Mouse (Mus musculus) neural tube, embryonic 13.5 days (tissue): Measurements from ENCODE around the gene Trim27. TPM values are rescaled to one million over a fixed set of nuclear protein-coding genes. Genes with fewer than 3 reads are reported as not detected.

Experiments used
- ATAC-seq: fragments of 200-750 bp; cut with Nextera tagmentation; 2 replicates; pipeline ENCODE4 v1.8.0; 2017; ENCODE audit warnings: low read depth, mild to moderate bottlenecking, moderate TSS enrichment, moderate library complexity
- H3K27ac ChIP-seq: fragments of 300-500 bp; sonication (generic); replicated peaks from 2 replicates; pipeline ENCODE4 v1.5.1; 2015; ENCODE audit warnings: moderate library complexity, mild to moderate bottlenecking, inconsistent platforms
- H3K27me3 ChIP-seq: fragments of 300-500 bp; sonication (generic); 2 replicates; pipeline ENCODE4 v1.6.1; 2015; ENCODE audit warnings: mild to moderate bottlenecking, inconsistent platforms
- H3K36me3 ChIP-seq: fragments of 300-500 bp; sonication (generic); 2 replicates; pipeline ENCODE4 v1.6.1; 2015; ENCODE audit warnings: mild to moderate bottlenecking, inconsistent platforms
- H3K4me1 ChIP-seq: fragments of 300-500 bp; sonication (generic); replicated peaks from 2 replicates; pipeline ENCODE4 v1.6.1; 2015; ENCODE audit warnings: inconsistent platforms
- H3K4me2 ChIP-seq: fragments of 300-500 bp; sonication (generic); 2 replicates; pipeline ENCODE4 v1.6.1; 2015; ENCODE audit warnings: inconsistent platforms, mild to moderate bottlenecking, moderate library complexity
- H3K4me3 ChIP-seq: fragments of 300-500 bp; sonication (generic); 2 replicates; pipeline ENCODE4 v1.5.1; 2015; ENCODE audit warnings: mild to moderate bottlenecking, inconsistent platforms
- H3K9ac ChIP-seq: fragments of 300-500 bp; sonication (generic); 2 replicates; pipeline ENCODE4 v1.6.1; 2015; ENCODE audit warnings: moderate library complexity, mild to moderate bottlenecking, inconsistent platforms
- H3K9me3 ChIP-seq: fragments of 300-500 bp; sonication (generic); 2 replicates; pipeline ENCODE4 v1.6.1; 2016; ENCODE audit warnings: inconsistent platforms
- WGBS: fragments of 180-500 bp; shearing (Covaris S2); methylation state at CpG from one replicate; pipeline ENCODE4 v1.1.7; 2015; 5-methylcytosine and 5-hydroxymethylcytosine counted together
- polyA plus RNA-seq: library from polyadenylated mRNA; unstranded; fragments of >200 nt; fragmentation: Nextera tagmentation; extraction: Ambion mirVana; gene quantifications from 2 replicates; pipeline ENCODE4 v1.2.1, GENCODE M21; 2015

The Trim27 gene
- polyA plus RNA-seq, 1 experiment from 2014 or later: 88.9 TPM

DNA sequence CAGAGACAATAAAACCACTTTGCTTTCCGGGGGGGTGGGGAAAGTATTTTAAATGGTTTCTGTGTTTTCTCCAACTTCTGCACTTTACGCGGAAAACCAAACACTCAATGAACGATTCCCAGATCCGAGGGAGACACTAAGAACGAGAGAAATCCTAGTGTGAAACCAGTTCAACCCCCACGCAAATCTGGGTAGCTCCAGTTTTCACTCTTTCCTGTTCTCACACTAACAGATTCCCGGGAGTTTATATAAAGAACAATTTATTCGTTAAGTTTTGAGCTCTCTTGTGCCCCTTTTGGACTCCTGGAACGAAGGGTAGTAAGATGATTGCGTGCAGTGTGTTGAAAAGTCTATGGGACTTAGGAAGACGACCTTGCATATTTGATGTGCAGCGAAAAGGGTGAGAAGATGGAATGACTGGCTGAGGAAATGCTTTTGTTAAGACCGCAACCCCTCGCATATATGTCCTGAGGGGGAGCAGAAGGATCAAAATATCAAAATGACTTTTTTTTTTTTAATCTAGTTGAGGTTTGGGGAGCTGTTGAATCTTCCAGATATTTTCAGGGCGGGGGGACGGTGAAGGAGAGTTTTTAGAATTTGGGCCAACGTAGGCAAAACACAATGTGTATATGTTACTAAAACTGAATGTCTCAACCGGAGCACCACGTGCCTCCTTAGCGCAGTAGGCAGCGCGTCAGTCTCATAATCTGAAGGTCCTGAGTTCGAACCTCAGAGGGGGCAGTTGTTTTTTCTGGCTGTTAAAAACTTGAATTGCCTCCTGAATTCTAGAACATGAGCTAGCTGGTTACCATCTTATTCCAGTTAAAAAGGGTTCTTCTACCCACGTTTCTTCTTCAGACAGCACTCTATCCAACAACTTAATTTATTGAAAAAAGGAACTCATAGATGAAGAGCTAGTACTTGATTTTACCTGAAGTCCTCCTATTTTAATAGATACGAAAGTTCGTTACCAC lies 12.0 kb upstream of the Trim27 start:
- no peaks in the 10 kb centered on the region for H3K36me3 ChIP-seq
- H3K4me2 ChIP-seq: peak overlapping the region; percentile 73
- no peak overlapping the region; the same call in 1 of the 2 replicates for H3K27ac ChIP-seq
- under 1% methylated on average over 27 of the region's 27 CpGs for WGBS
- ATAC-seq: peak; percentile 60
- no peaks in the 10 kb centered on the region for H3K9me3 ChIP-seq
- no peaks in the 10 kb centered on the region for H3K27me3 ChIP-seq
- H3K4me3 ChIP-seq: peak overlapping the region; percentile 56
- peak overlapping the region; percentile 62 for H3K9ac ChIP-seq
- peaks cover 21% of the 10 kb centered on the region for H3K4me1 ChIP-seq

DNA sequence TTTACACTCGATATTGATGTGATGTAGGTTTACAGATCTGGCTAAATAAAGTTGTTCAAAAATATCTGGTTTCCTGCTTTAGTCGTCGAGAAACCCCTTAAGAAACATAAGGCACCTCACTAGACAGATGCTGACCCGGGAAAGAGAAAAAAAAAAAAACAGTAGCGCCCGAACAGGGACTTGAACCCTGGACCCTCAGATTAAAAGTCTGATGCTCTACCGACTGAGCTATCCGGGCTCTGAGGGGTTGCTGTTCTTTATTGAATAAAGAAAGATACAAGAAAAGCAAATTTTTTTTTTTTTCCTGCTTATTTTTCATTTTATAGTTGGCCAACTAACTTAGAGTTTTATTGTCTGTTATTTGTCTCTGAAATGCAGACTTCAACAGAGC lies 11.3 kb upstream of the Trim27 start:
- Histone ChIP-seq H3K9ac (no peak overlapping the region), H3K4me2 (peak overlapping the region; percentile 73), H3K9me3 (no peaks in the 10 kb centered on the region), H3K4me3 (peak overlapping the region; percentile 56), H3K36me3 (no peaks in the 10 kb centered on the region), H3K4me1 (peaks cover 27% of the 10 kb centered on the region), H3K27me3 (no peaks in the 10 kb centered on the region), H3K27ac (no peak overlapping the region)
- WGBS: 2% methylated on average over 8 of the region's 8 CpGs
- ATAC-seq: peak; percentile 44; the same call in 1 of the 2 replicates

DNA sequence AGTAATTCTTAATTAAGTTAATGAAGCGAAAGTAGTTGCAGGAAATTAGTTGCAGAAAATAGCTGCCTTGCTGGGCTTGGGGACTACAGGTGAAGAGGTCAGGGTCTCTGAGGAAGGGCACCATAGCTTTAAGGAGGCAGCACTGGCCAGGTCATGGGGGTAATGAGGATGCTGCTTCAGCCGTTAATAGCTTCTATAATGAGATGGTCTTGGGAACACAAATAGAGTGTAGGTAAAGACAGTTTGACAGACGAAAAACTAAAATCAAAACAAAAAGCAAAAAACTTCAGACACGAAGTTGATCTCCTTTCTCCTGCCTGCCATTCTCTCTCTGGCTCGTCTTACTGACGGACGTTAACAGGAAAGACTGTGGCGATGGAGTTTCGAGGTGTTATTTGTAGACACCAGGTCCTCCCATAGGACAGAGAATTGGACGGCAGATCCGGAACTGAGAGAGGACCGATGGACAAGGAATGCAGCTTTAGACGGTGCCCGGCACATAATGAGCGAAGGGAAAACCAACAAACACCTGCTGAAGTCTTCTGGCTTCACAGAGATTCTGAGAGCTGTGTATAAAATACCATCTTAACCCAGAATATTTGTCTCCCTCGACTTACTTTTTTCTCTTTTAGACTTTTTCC lies 10.8 kb upstream of the Trim27 start:
- Histone ChIP-seq H3K4me2 (peak overlapping the region; percentile 73), H3K9ac (peak overlapping the region; percentile 58), H3K4me1 (peaks cover 32% of the 10 kb centered on the region), H3K9me3 (no peaks in the 10 kb centered on the region), H3K36me3 (no peaks in the 10 kb centered on the region), H3K27ac (no peak overlapping the region), H3K4me3 (peak overlapping the region; percentile 56), H3K27me3 (no peaks in the 10 kb centered on the region)
- ATAC-seq: no peak
- under 1% methylated on average over 16 of the region's 16 CpGs for WGBS

DNA sequence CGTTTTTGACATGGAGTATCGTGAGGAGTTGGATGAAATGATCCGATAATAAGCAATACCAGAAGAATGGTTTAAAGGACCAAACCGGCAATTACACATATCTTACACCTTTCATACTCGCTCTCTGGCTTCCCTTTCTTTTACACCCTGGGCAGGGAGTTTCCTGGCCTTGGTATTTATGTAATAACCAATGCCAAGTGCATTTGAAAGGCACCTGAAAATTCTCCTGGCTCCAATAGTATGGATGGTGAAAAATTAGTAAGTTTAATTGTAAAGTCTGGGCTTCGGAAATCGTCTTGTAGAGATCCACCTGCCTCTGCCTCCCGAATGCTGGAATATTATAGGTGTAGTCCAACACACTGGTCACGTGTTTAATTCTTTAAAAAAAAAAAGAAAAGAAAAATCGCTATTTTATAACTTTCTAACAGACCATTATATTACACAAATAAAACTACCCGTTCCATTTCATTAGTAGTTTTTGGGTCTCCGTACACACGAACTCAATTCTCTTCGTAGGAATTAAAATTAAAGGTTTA lies 10.1 kb upstream of the Trim27 start:
- no peaks in the 10 kb centered on the region for H3K36me3 ChIP-seq
- no peaks in the 10 kb centered on the region for H3K27me3 ChIP-seq
- H3K4me3 ChIP-seq: peak overlapping the region; percentile 56
- peak overlapping the region; percentile 73 for H3K4me2 ChIP-seq
- H3K27ac ChIP-seq: no peak overlapping the region
- H3K9ac ChIP-seq: peak overlapping the region; percentile 58
- peaks cover 32% of the 10 kb centered on the region for H3K4me1 ChIP-seq
- 4% methylated on average over 14 of the region's 14 CpGs for WGBS
- no peaks in the 10 kb centered on the region for H3K9me3 ChIP-seq
- no peak for ATAC-seq

DNA sequence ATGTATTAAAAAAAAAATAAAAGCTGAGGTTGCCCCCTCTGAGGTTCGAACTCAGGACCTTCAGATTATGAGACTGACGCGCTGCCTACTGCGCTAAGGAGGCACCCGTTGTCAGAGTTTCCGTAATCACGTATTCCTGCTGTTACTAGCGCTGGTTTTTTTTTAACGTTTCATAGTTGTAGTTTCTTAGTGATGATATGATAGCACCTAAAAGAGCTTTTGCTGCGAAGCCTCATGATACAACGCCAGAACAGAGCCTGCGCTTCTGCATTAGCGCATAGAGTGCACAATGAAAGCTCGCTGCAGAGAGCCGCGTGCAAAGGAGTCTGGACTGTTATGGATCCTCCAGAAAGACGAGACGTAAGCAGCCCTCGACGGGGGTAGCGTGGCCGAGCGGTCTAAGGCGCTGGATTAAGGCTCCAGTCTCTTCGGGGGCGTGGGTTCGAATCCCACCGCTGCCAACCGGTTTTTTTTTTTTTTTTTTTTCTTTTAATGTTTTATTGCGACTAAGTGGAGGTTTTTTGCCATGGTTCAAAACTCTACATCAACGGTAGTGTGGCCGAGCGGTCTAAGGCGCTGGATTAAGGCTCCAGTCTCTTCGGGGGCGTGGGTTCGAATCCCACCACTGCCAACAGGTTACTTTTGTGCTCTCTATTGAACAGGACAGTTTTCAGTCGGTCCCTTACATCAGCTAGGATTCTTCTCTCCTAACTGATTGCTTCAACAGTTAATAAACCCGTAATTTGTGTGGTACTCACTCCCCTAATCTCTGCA lies 9.4 kb upstream of the Trim27 start:
- Histone ChIP-seq H3K27ac (no peak overlapping the region), H3K9me3 (no peaks in the 10 kb centered on the region), H3K27me3 (no peaks in the 10 kb centered on the region), H3K4me1 (peaks cover 32% of the 10 kb centered on the region), H3K4me2 (peak overlapping the region; percentile 73), H3K36me3 (no peaks in the 10 kb centered on the region), H3K4me3 (peak overlapping the region; percentile 56), H3K9ac (no peak overlapping the region)
- WGBS: under 1% methylated on average over 39 of the region's 39 CpGs
- ATAC-seq: peak; percentile 78

DNA sequence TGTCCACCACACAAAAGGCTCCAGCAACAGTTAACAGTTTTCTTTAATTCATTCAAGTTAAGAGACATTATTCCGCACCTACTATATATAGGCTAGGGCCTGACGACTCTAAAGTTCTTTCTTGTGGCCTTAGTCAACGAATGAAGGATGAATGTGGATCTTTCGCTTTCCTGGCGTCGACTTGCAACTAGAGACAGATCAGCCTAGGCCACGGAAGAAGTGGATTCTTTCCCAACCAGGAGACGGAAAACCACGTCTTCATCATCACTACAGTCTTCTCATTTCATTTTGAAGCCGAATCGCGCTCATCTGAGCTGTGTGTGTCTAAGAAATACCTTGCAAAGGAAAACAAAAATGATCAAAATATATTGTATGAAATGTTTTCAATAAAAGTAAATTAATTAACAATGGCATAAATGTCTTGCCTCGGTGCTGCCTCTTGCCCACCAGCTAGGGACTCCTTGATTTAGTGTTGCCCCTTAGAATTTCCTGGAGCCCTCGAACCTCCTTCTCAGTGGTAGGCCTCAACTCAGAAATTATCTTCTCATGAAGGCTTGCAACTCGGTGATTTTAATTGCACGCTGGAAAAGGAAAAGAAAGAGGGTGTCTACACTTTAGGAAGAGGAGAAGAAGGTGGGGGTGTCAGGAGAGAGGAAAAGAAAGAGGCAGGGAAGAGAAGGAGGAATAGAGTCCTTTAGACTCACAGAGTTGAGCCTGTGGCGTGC lies 8.7 kb upstream of the Trim27 start:
- Histone ChIP-seq H3K27me3 (no peaks in the 10 kb centered on the region), H3K36me3 (no peaks in the 10 kb centered on the region), H3K4me1 (peaks cover 32% of the 10 kb centered on the region), H3K27ac (no peak overlapping the region), H3K9ac (peak overlapping the region; percentile 55), H3K4me3 (peak overlapping the region; percentile 56), H3K4me2 (peak overlapping the region; percentile 73), H3K9me3 (no peaks in the 10 kb centered on the region)
- ATAC-seq: no peak
- 33% methylated on average over 17 of the region's 17 CpGs for WGBS

DNA sequence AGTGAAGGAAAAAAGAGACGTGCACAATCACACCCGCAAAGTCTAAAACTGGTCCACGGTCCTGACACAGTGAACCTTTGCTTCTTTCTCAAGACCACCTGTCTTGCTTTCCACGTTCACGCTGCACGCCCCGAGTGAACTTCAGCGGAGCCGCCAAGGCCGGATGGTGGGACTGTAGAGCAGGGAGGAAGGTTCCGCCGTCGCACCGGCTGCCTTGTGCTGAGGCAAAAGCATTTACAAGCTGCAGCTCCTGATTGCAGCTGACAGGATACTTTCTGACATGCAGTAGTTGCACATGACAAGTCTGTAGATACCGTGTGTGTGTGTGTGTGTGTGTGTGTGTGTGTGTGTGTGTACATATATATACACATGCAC lies 8.1 kb upstream of the Trim27 start:
- ATAC-seq: no peak
- Histone ChIP-seq H3K9ac (peak overlapping the region; percentile 55), H3K27ac (0 out of 2 replicates have a peak overlapping the region, but pooled peaks have one; percentile 9)

DNA sequence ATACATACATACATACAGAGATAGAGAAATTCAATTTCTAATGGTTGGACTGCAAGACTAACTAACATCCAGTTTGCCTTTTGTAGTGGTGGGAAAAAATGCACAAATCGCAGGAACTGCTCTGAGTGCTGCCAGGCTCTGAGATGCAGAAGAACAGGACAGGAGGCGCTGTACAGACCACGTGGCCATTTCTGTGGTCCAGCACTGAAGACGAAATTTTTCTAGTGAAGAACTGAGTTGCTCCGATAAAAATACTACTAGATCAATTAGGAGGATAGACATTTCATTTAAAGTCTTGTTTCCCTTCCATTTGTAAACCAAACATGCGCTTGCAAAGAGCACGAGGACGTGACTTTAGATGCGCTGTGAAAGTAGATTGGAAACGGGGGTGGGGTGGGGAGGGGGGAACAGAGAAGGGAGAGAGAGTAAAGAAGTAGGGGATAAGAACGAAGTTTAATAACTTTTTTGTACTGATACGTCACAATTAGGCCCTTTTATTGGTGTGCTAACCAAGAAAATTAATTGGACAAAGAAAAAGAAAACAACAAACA lies 7.6 kb upstream of the Trim27 start:
- Histone ChIP-seq H3K9me3 (no peaks in the 10 kb centered on the region), H3K27me3 (no peaks in the 10 kb centered on the region), H3K4me2 (peak overlapping the region; percentile 61), H3K4me1 (peaks cover 32% of the 10 kb centered on the region), H3K36me3 (no peaks in the 10 kb centered on the region), H3K4me3 (peak overlapping the region; percentile 49), H3K9ac (0 out of 2 replicates have a peak overlapping the region, but pooled peaks have one; percentile 38), H3K27ac (no peak overlapping the region)
- no peak for ATAC-seq
- WGBS: 0% methylated on average over 12 of the region's 12 CpGs

More for the DNA sequence above, 8.1 kb upstream of the Trim27 start:
- peaks cover 32% of the 10 kb centered on the region for H3K4me1 ChIP-seq
- no peaks in the 10 kb centered on the region for H3K36me3 ChIP-seq
- peak overlapping the region; percentile 49 for H3K4me3 ChIP-seq
- H3K9me3 ChIP-seq: no peaks in the 10 kb centered on the region
- 4% methylated on average over 15 of the region's 15 CpGs for WGBS
- H3K4me2 ChIP-seq: peak overlapping the region; percentile 61
- no peaks in the 10 kb centered on the region for H3K27me3 ChIP-seq

DNA sequence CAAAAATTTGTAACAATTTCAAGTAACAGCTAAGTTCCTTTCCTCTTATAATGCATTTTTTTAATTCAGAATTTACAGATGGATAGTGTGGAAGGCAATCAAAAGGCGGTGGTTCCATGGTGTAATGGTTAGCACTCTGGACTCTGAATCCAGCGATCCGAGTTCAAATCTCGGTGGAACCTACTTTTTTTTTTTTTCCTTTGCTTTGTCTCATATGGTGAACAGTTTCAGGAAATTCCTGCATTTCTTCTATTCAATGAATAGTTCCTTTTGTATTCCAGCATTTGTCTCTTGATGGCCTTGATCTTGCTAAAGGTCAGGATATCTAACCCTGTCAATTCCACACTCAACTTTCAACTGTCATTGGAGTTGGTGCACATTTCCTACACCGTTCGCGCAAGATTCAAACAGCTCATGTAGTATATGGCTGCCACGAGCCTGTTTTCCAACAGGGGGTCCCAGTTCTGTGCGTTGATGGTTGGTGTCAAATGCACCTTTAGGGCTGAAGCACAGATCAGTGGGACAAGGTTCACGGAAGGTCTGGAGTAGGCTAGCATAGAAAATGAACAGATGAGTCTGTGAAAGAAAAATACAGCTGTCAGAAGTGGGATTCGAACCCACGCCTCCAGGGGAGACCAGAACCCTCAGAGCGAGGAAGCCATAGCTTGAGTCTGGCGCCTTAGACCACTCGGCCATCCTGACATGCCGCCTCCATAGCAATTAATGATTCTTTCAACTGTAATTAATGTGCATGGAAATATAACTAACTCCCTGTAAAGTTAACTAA lies 6.8 kb upstream of the Trim27 start:
- Histone ChIP-seq H3K9me3 (no peaks in the 10 kb centered on the region), H3K4me1 (peaks cover 32% of the 10 kb centered on the region), H3K36me3 (no peaks in the 10 kb centered on the region), H3K27me3 (no peaks in the 10 kb centered on the region), H3K4me2 (peak overlapping the region; percentile 61), H3K9ac (0 out of 2 replicates have a peak overlapping the region, but pooled peaks have one; percentile 14), H3K4me3 (peak overlapping the region; percentile 49), H3K27ac (0 out of 2 replicates have a peak overlapping the region, but pooled peaks have one; percentile 24)
- peak; percentile 33 for ATAC-seq
- WGBS: 1% methylated on average over 16 of the region's 16 CpGs

DNA sequence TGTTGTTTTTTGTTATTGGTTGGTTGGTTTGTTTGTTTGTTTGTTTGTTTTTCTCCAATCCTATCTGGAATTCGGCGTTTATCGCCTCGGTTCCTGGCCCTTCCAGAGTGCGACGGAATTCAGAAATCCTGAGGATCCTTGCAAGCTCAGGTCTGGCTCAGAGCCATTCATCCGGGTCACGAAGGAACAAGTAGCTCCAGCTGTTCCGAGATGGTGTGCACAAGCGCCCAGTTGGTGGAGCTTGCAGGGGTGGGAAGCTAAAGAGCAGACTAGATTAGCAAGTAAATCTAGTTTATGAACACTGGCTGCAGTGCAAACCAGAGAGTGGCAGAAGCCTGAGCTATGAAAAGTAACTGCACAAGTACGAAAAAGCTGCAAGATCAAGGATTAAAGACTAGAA lies 6.2 kb upstream of the Trim27 start:
- H3K36me3 ChIP-seq: no peaks in the 10 kb centered on the region
- peak overlapping the region; percentile 49 for H3K4me3 ChIP-seq
- WGBS: under 1% methylated on average over 11 of the region's 11 CpGs
- H3K27me3 ChIP-seq: no peaks in the 10 kb centered on the region
- H3K4me1 ChIP-seq: peaks cover 32% of the 10 kb centered on the region
- peak overlapping the region; percentile 51 for H3K9ac ChIP-seq
- H3K4me2 ChIP-seq: peak overlapping the region; percentile 61
- peak overlapping the region; percentile 24 for H3K27ac ChIP-seq
- 0 out of 2 replicates have a peak, but pooled peaks have one; percentile 4 for ATAC-seq
- H3K9me3 ChIP-seq: no peaks in the 10 kb centered on the region
